Mouse (Mus musculus) stomach, embryonic 14.5 days (tissue): Measurements from ENCODE around the gene Tssk2. TPM values are rescaled to one million over a fixed set of nuclear protein-coding genes. Genes with fewer than 3 reads are reported as not detected.

Source experiments
- ATAC-seq: fragments of 200-750 bp; cut with Nextera tagmentation; 2 replicates; pipeline ENCODE4 v1.8.0; 2017; ENCODE audit warnings: low read depth, moderate TSS enrichment; ENCODE audit not compliant: insufficient number of reproducible peaks, insufficient read depth, low FRiP score
- H3K27ac ChIP-seq: fragments of 300-500 bp; sonication (generic); 2 replicates; pipeline ENCODE4 v1.5.1; 2014; ENCODE audit warnings: mild to moderate bottlenecking, low read length, moderate library complexity, mixed read lengths
- H3K27me3 ChIP-seq: fragments of 300-500 bp; sonication (generic); 2 replicates; pipeline ENCODE4 v1.6.1; 2014; ENCODE audit warnings: low read length, control low read depth, mixed read lengths; ENCODE audit not compliant: control insufficient read depth, insufficient read depth
- H3K36me3 ChIP-seq: fragments of 300-500 bp; sonication (generic); 2 replicates; pipeline ENCODE4 v1.6.1; 2014; ENCODE audit warnings: mild to moderate bottlenecking, control low read depth, low read length, moderate library complexity, mixed read lengths; ENCODE audit not compliant: control insufficient read depth, insufficient read depth
- H3K4me1 ChIP-seq: fragments of 300-500 bp; sonication (generic); 2 replicates; pipeline ENCODE4 v1.6.1; 2014; ENCODE audit warnings: low read length, control low read depth, mixed read lengths; ENCODE audit not compliant: control insufficient read depth, insufficient read depth
- H3K4me2 ChIP-seq: fragments of 300-500 bp; sonication (generic); replicated peaks from 2 replicates; pipeline ENCODE4 v1.6.1; 2014; ENCODE audit warnings: low read depth, low read length, control low read depth
- H3K4me3 ChIP-seq: fragments of 300-500 bp; sonication (generic); 2 replicates; pipeline ENCODE4 v1.5.1; 2014; ENCODE audit warnings: low read depth, low read length, control low read depth
- H3K9ac ChIP-seq: fragments of 300-500 bp; sonication (generic); replicated peaks from 2 replicates; pipeline ENCODE4 v1.6.1; 2014; ENCODE audit warnings: low read depth, mild to moderate bottlenecking, control low read depth, low read length, moderate library complexity, mixed read lengths
- H3K9me3 ChIP-seq: fragments of 300-500 bp; sonication (generic); 2 replicates; pipeline ENCODE4 v1.6.1; 2016; ENCODE audit warnings: low read depth, low read length, control low read depth; ENCODE audit not compliant: control insufficient read depth
- WGBS: fragments of 180-500 bp; shearing (Covaris S2); extraction: QIAGEN DNeasy Blood & Tissue Kit; methylation state at CpG from one replicate; pipeline ENCODE4 v1.1.7; 2014; 5-methylcytosine and 5-hydroxymethylcytosine counted together
- polyA plus RNA-seq: library from polyadenylated mRNA; unstranded; fragments of >200 nt; fragmentation: Nextera tagmentation; extraction: Ambion mirVana; gene quantifications from 2 replicates; pipeline ENCODE4 v1.2.1, GENCODE M21; 2014

Tssk2 gene
- polyA plus RNA-seq, 1 experiment from 2014 or later: not detected

- Histone ChIP-seq H3K4me1 (peaks cover 12% of the 10 kb centered on the region), H3K9me3 (no peaks in the 10 kb centered on the region), H3K4me2 (peak overlapping the region; percentile 81), H3K27ac (no peak overlapping the region), H3K4me3 (peak overlapping the region; percentile 98), H3K27me3 (no peaks in the 10 kb centered on the region), H3K9ac (peak overlapping the region; percentile 94; the same call in 1 of the 2 replicates), H3K36me3 (no peaks in the 10 kb centered on the region)
- WGBS: 40% methylated on average over 2 of the region's 2 CpGs
- no peak for ATAC-seq
Observed at GRCm38 (mm10) chr16:17890342-17890727, 8.1 kb upstream of the Tssk2 start.

- Histone ChIP-seq H3K9me3 (no peaks in the 10 kb centered on the region), H3K36me3 (no peaks in the 10 kb centered on the region), H3K4me1 (peaks cover 12% of the 10 kb centered on the region), H3K4me2 (peak overlapping the region; percentile 81), H3K27ac (peak overlapping the region; percentile 96), H3K9ac (peak overlapping the region; percentile 94), H3K27me3 (no peaks in the 10 kb centered on the region), H3K4me3 (peak overlapping the region; percentile 98)
- peak; percentile 59 for ATAC-seq
- WGBS: under 1% methylated on average over 42 of the region's 44 CpGs
Observed at GRCm38 (mm10) chr16:17890917-17891566, 7.4 kb upstream of the Tssk2 start.

- Histone ChIP-seq H3K27ac (peak within 1 kb of the TSS; percentile 96), H3K4me2 (peak within 1 kb of the TSS; percentile 81), H3K27me3 (no peaks in the 10 kb centered on the region), H3K9me3 (no peaks in the 10 kb centered on the region), H3K36me3 (no peaks in the 10 kb centered on the region), H3K4me1 (peaks cover 12% of the 10 kb centered on the region), H3K4me3 (peak within 1 kb of the TSS; percentile 98), H3K9ac (peak within 1 kb of the TSS; percentile 94)
- peak; percentile 99 for ATAC-seq
- WGBS: 1% methylated on average over 31 of the region's 38 CpGs
Observed at GRCm38 (mm10) chr16:17891567-17891959, 6.9 kb upstream of the Tssk2 start, which contains the start of gene Gm20518. Gm20518 (minus strand) TSS chr16:17891671.

GRCm38 (mm10) chr16:17892606-17893005 is 5.8 kb upstream of the Tssk2 start:
- H3K27me3 ChIP-seq: no peaks in the 10 kb centered on the region
- no peak for ATAC-seq
- no peak overlapping the region for H3K4me3 ChIP-seq
- no peaks in the 10 kb centered on the region for H3K9me3 ChIP-seq
- H3K9ac ChIP-seq: no peak overlapping the region
- WGBS: 57% methylated on average over 3 of the region's 3 CpGs
- H3K4me1 ChIP-seq: peaks cover 12% of the 10 kb centered on the region
- H3K4me2 ChIP-seq: peak overlapping the region; percentile 33; the same call in 1 of the 2 replicates
- peak overlapping the region; percentile 64; the same call in 1 of the 2 replicates for H3K27ac ChIP-seq
- no peaks in the 10 kb centered on the region for H3K36me3 ChIP-seq

GRCm38 (mm10) chr16:17893923-17894322 is 4.5 kb upstream of the Tssk2 start, which contains the start of gene Tssk1:
Tssk1 (plus strand) TSS chr16:17894223.
- H3K9me3 ChIP-seq: no peaks in the 10 kb centered on the region
- no peak within 1 kb of the TSS for H3K4me2 ChIP-seq
- 86% methylated on average over 2 of the region's 2 CpGs for WGBS
- peaks cover 12% of the 10 kb centered on the region for H3K4me1 ChIP-seq
- peaks cover 4% of the 10 kb centered on the region for H3K36me3 ChIP-seq
- no peak within 1 kb of the TSS for H3K4me3 ChIP-seq
- H3K27me3 ChIP-seq: no peaks in the 10 kb centered on the region
- H3K27ac ChIP-seq: no peak within 1 kb of the TSS
- H3K9ac ChIP-seq: no peak within 1 kb of the TSS
- no peak for ATAC-seq

- H3K27ac ChIP-seq: no peak overlapping the region
- ATAC-seq: no peak
- H3K4me3 ChIP-seq: no peak overlapping the region
- H3K27me3 ChIP-seq: no peaks in the 10 kb centered on the region
- no peak overlapping the region for H3K9ac ChIP-seq
- no peaks in the 10 kb centered on the region; the same call in 1 of the 2 replicates for H3K4me1 ChIP-seq
- no peak overlapping the region for H3K4me2 ChIP-seq
- H3K36me3 ChIP-seq: peaks cover 18% of the 10 kb centered on the region
- H3K9me3 ChIP-seq: no peaks in the 10 kb centered on the region
Observed at GRCm38 (mm10) chr16:17896091-17896490, 2.3 kb upstream of the Tssk2 start.

GRCm38 (mm10) chr16:17911052-17911595 is 12.7 kb downstream of the Tssk2 start, which contains the start of gene Ess2:
Ess2 (minus strand) TSS chr16:17911348.
- no peak within 1 kb of the TSS for H3K27ac ChIP-seq
- peaks cover 30% of the 10 kb centered on the region for H3K36me3 ChIP-seq
- peak within 1 kb of the TSS; percentile 47 for H3K9ac ChIP-seq
- WGBS: under 1% methylated on average over 35 of the region's 35 CpGs
- peaks cover 12% of the 10 kb centered on the region for H3K4me1 ChIP-seq
- peak; percentile 95 for ATAC-seq
- H3K9me3 ChIP-seq: no peaks in the 10 kb centered on the region
- H3K4me2 ChIP-seq: peak within 1 kb of the TSS; percentile 71
- peak within 1 kb of the TSS; percentile 68 for H3K4me3 ChIP-seq
- peaks cover 33% of the 10 kb centered on the region for H3K27me3 ChIP-seq

GRCm38 (mm10) chr16:17914307-17915249 is 16.1 kb downstream of the Tssk2 start, which contains the start of gene Gsc2:
Gsc2 (minus strand) TSS chr16:17915059.
- whole genome bisulfite sequencing: 1% methylated on average over 96 of the region's 106 CpGs
- H3K9me3 ChIP-seq: no peaks in the 10 kb centered on the region
- peaks cover 12% of the 10 kb centered on the region for H3K4me1 ChIP-seq
- no peak within 1 kb of the TSS for H3K27ac ChIP-seq
- no peak; the same call in 1 of the 2 replicates for ATAC-seq
- peaks cover 40% of the 10 kb centered on the region for H3K27me3 ChIP-seq
- no peaks in the 10 kb centered on the region for H3K36me3 ChIP-seq
- peak within 1 kb of the TSS; percentile 59 for H3K4me2 ChIP-seq
- peak within 1 kb of the TSS; percentile 35 for H3K4me3 ChIP-seq
- no peak within 1 kb of the TSS; the same call in 1 of the 2 replicates for H3K9ac ChIP-seq
